Mouse (Mus musculus) lung, adult 2 months (tissue): ENCODE measurements around the gene Adh7. TPM values are rescaled to one million over a fixed set of nuclear protein-coding genes. Genes with fewer than 3 reads are reported as not detected.
A peak's percentile ranks its signal among the peaks of the same experiment; 100 is the strongest.

Experiments used
- DNase-seq: peaks from one replicate; pipeline ENCODE4 v3.0.0; 2022
- H3K4me1 ChIP-seq: fragments of 200-500 bp; 2 replicates; pipeline ENCODE4 v1.6.1; 2011; ENCODE audit warnings: low read length; ENCODE audit not compliant: control insufficient read depth, insufficient read depth
- H3K4me3 ChIP-seq: fragments of 200-500 bp; replicated peaks from 2 replicates; pipeline ENCODE3; 2011; ENCODE audit warnings: low read depth, mild to moderate bottlenecking, control low read depth, low read length; ENCODE audit errors: extremely low read depth
- CTCF ChIP-seq: fragments of 200-500 bp; IDR thresholded peaks from 2 replicates; pipeline ENCODE4 v1.5.1; 2011; ENCODE audit warnings: mild to moderate bottlenecking, low read length, control low read depth; ENCODE audit not compliant: insufficient read depth
- POLR2A ChIP-seq: fragments of 200-500 bp; IDR thresholded peaks from 2 replicates; pipeline ENCODE4 v1.6.1; 2011; ENCODE audit warnings: low read depth, mild to moderate bottlenecking, control low read depth, low read length, borderline replicate concordance; ENCODE audit errors: extremely low read depth
- WGBS: fragments of 180-500 bp; shearing (Covaris S2); methylation state at CpG from one replicate; pipeline ENCODE4 v1.1.7; 2018; 5-methylcytosine and 5-hydroxymethylcytosine counted together
- polyA plus RNA-seq: library from polyadenylated mRNA; depleted of rRNA; stranded (reverse); fragments of >200 nt; gene quantifications from 2 replicates; pipeline ENCODE4 v1.2.3, GENCODE M21; 2012

Adh7 gene
- polyA plus RNA-seq, 1 experiment, result 12.4 TPM

DNA sequence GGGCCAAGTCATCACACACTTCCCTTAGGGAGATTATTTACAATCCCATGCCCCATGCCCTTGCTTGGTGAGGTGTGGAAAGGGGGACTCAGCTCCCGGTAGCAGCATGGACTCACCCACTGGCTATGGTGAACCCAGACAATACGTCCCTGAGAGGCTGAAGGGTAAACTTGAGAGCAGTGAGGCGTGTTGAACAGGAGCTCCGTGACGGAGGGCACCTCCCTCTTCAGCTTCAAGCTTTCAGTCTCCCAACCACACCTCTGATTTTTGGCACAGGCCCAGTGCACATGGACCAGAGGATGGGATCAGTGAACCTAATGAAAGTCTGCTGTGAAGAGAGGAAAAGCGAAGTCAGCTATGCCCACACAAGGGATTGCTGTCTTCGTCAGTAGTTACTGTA lies 30.5 kb downstream of the Adh7 start:
- DNase-seq, result no peak
- 60% methylated on average over 7 of the region's 7 CpGs for WGBS
- Histone ChIP-seq H3K4me1 (no peaks in the 10 kb centered on the region), H3K4me3 (no peak overlapping the region)
- no peak for TF ChIP-seq POLR2A
- no peak for TF ChIP-seq CTCF

DNA sequence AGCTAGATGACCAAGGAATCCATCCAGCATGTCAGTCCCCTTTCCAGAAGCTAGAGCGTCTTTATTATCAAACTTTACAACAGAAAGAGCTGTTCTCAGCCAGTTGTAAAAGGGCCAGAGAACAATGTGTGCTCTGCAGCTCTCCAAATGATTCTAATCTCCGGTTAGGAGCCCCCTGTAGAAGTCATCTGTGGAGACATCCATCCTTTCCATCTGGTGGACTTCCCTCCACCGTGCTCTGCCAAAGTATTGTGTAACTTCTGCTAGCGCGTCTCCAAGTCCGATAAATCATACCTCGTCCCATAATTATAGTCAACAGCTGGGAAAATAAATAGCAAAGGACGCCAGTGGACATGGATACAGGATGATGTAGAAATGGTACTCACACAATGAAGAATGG lies 31.2 kb downstream of the Adh7 start:
- H3K4me1 ChIP-seq, result no peaks in the 10 kb centered on the region
- WGBS, result 72% methylated on average over 8 of the region's 8 CpGs
- H3K4me3 ChIP-seq, result no peak overlapping the region
- DNase-seq, result no peak
- TF ChIP-seq POLR2A (no peak), CTCF (no peak)

DNA sequence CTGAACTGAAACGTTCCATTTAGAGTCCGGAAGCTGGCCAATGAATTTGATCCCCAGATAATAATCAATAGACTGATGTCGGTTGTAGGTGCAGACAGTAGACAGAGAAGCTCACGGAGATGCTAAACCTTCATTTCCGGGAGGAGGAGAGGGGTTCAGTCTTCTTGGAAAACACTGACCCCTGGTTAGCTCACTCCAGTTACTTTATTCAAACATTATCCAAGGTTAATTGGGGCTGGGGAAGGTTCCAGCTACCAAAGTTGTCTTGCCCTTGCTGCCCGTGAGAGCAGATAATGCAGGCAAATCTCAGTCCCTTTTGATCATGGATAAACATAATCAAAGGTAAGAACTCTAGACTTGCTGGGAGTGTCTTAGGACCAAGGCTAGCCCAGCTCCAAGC lies 33.6 kb downstream of the Adh7 start:
- no peak for TF ChIP-seq POLR2A
- no peak for TF ChIP-seq CTCF
- no peak overlapping the region for H3K4me3 ChIP-seq
- peaks cover 4% of the 10 kb centered on the region for H3K4me1 ChIP-seq
- 84% methylated on average over 6 of the region's 6 CpGs for WGBS
- DNase-seq, result no peak

DNA sequence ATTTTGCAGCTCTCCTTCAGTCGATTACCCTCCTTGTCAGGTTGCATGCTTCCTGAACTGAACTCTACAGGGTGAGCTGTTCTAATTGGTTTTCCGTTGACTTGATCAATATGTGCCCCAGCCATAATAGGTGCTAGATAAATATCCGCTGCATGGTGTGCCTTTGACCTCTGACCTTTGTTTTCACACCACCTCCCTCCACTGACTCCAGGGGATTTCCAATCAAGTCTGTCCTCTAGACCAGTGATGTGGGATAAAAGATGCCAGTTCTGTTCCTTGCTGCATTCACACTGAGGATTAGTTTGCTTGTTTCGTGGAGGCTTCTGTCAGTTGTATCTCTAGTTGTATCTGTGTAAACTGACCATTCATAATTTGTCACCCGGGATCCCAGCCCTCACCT lies 36.6 kb downstream of the Adh7 start:
- no peak for DNase-seq
- 71% methylated on average over 5 of the region's 5 CpGs for WGBS
- Histone ChIP-seq H3K4me3 (no peak overlapping the region), H3K4me1 (peaks cover 9% of the 10 kb centered on the region)
- TF ChIP-seq CTCF (no peak), POLR2A (no peak)

DNA sequence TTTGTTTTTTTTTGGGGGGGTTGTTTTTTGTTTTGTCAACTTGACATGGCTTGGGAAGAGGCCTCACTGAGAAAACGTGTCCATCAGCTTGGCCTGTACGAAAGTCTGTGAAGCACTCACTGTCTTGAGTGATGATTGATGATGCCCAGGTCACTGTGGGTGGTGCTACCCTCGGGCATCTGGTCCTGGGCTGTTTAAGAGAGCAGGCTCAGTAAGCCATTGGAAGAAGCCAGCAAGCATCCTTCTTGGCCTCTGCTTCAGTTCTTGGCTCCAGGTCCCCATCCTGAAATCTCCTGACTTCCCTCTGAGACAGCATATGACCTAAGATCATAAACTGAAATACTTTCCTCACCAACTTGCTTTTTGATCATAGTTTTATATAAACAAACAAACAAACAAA lies 37.8 kb downstream of the Adh7 start:
- no peak for DNase-seq
- H3K4me1 ChIP-seq, result peaks cover 9% of the 10 kb centered on the region

DNA sequence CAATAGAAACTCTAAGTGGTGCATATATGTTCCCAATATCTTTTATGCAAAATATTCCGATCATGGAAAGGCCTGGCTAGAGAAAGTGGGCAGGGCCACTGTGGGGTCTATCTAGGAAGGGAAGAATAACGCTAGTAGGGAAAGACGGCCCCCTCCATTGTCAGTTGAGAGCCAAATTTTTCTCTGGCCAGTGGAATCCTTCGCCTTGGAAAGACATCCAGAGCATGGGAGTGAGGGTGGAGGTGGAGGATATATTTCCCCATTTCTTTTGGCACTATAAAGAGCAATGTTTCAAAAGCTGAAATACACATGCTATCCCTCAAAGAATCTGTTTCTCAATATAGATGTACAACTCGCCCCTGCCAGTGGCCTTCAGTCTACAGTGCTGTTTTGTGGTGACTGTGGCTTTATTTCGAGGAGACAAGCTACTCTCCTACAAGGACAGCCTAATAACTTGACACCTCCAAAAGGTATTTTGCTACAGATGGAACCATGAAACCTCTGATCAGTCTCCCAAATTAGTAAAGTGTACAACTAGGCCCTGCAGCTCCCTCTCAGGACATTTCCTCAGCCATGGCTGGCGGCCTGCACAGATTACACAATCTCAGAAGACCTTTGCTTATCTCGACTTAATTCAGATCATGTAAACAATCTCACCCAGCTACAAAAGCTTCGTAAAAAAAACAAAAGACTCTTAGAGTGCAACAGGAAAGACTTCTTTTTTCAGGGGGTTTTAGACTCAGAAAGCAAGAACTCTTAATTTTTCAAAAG lies 38.4 kb downstream of the Adh7 start:
- no peak overlapping the region for H3K4me3 ChIP-seq
- DNase-seq, result peak; percentile 16
- TF ChIP-seq POLR2A (no peak), CTCF (no peak)
- H3K4me1 ChIP-seq, result peaks cover 9% of the 10 kb centered on the region
- WGBS, result 45% methylated on average over 9 of the region's 9 CpGs

More for the DNA sequence above, 37.8 kb downstream of the Adh7 start:
- TF ChIP-seq POLR2A (no peak), CTCF (no peak)
- no peak overlapping the region for H3K4me3 ChIP-seq
- 65% methylated on average over 3 of the region's 3 CpGs for WGBS

DNA sequence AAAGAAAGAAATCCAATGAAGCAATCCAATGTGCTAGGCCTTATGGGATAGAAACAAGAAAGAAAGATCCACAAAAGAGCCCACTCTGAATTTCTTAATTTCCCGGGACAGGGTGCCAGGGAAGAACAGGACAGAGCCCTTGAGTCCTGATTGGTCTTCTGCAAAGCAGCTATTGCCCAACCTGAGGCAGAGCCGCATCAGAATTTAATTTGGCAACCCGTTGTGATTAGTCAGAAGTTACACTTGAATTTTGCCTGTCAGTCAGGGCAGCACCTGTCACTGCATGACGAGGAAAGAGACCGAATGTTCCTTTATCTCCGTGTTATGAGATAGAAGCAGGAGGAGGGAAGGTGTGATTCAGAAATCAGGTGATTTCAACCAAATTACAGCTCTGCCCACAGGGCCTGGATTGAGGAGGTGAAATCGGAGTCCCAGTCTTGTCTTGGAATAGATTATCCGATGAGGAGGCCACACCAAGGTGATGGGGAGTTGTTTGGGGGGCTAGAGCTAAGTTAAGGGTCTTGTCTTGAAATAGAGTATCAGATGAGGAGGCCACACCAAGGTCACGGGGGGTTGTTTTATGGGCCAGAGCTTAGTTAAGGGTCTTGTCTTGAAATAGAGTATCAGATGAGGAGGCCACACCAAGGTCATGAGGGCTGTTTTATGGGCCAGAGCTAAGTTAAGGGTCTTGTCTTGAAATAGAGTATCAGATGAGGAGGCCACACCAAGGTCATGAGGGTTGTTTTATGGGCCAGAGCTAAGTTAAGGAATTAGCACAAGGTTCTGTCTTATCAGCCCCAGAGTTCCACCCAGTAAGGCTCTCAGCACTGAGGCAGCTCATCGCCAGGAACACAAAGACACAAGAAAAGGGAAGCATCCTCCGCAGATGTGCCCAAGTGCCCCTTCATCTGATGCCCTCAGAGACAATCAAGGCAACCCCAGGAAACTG lies 43.4 kb downstream of the Adh7 start, which contains the start of gene Adh1:
TSS of gene Adh1 (plus strand) at position 271 of the 949 bp plus-strand sequence.
- TF ChIP-seq POLR2A, result no peak
- TF ChIP-seq CTCF, result no peak
- WGBS, result 82% methylated on average over 11 of the region's 11 CpGs
- H3K4me3 ChIP-seq, result no peak within 1 kb of the TSS
- peaks cover 6% of the 10 kb centered on the region for H3K4me1 ChIP-seq
- DNase-seq, result no peak

DNA sequence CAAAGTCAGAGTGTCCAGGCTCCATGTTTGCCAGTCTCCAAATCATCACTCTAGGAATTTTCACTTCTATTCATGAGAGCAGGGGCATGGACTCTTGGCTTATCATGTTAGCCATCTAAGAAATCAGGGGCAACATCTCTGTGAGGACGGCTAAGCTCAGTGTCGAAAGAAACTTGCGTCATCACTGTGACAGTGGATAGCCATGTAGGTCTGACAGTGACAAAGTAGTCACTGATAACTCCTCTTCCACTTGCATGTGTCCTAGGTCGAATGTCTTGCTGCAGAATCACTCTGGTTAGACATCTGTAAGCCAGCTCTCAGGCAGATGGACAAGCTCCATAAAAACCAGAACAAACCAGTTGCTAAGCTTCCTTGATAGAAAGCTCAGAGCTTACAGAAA lies 45.0 kb downstream of the Adh7 start:
- H3K4me1 ChIP-seq, result no peaks in the 10 kb centered on the region
- TF ChIP-seq CTCF, result no peak
- DNase-seq, result no peak
- no peak overlapping the region for H3K4me3 ChIP-seq
- WGBS, result 29% methylated on average over 4 of the region's 4 CpGs

DNA sequence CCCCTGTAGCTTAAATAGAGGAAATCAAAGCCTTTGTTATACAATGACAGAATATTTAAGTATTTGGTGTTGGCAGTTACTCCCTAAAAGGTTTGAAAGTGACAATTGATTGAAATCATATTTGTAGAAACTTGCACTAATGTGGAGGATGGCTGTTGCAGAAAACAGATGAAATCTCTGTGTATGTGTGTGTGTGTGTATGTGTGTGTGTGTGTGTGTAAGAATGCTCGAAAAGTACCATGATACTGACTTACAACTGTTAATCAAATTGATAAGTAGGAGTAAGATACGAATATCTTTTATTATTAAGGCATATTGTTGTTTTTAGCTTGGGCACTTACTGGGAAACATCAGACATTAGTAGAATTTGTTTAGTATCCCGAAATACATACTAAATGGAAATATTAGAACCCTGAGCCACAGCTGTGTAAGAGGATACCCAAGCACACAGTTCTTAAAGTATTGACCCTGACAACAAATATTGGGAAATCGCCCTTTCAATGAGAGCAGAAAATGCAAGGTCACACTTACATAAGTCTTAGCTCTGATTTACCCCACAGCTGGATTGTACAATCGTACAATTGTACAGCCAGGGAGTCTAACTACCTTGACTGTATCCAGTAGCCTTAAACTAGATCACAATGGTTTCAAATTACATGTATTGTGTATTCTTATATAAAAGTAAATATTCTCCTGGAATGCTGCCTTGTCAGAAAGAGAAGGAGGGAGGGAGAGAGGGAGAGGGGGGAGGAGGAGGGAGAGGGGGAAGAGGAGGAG lies 45.8 kb downstream of the Adh7 start:
- TF ChIP-seq POLR2A (no peak), CTCF (no peak)
- H3K4me3 ChIP-seq, result no peak overlapping the region
- H3K4me1 ChIP-seq, result no peaks in the 10 kb centered on the region
- no peak for DNase-seq
- 47% methylated on average over 5 of the region's 5 CpGs for WGBS
